Mouse (Mus musculus): Measurements from ENCODE around the gene Asb11. TPM values are rescaled to one million over a fixed set of nuclear protein-coding genes. Genes with fewer than 3 reads are reported as not detected.

Asb11 gene
- total and polyA plus RNA-seq, 3 experiments, result 2.5 to 3.2 TPM; not detected in 1

DNA sequence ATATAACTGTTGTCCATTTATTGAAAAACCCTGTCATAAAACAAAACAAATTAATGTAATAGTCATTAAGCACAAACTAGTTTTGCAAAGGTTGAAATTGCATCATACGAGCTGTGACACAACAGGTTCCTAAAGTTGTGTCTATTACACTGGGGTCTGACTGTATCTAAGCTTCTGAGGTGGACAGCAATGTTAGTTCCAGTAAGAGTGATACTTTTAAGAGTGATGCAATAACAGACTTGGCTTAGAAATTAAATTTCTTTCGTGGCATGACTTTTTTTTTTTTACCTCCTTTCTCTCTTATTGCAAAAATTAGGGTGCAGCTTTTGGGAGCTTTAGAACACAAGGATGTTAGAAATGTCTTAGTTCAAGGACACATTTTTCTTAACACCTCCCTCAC is 8.6 kb upstream of the Asb11 start:
- DNase-seq (ENCODE audit: low read depth, low spot score), result no peak
- peaks cover 47 to 73% of the 10 kb centered on the region in 2 experiments for H3K36me3 ChIP-seq (ENCODE audit: control insufficient read depth in 1 of 2, insufficient read depth in 2 of 2, low read length in 2 of 2)

DNA sequence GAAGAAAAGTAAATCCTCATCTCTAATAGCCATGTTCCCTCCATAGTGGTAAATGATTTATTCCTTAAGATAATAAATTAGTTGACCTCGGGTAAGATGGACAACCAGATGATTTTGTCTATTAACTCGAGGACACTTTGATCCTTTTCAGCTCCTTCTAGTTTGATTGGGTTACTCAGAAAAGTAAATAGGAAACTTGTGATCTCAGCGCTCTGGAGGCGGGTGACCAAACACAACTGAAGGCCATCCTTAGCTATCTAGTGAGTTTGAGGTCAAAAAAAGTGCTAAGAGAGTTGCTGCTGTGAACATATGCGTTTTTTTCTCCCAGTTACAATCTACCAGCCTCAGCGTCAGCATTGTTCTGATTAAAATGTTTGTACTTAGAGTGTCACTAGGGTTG is 6.2 kb upstream of the Asb11 start:
- Histone ChIP-seq H3K79me2 (ENCODE audit: control insufficient read depth, insufficient read depth, low read length, poor library complexity) (no peaks in the 10 kb centered on the region), H3K27ac (ENCODE audit: control insufficient read depth, low read depth, low read length) (no peak overlapping the region), H3K36me3 (ENCODE audit: control insufficient read depth in 1 of 2, insufficient read depth in 2 of 2, low read length in 2 of 2) (peaks cover 28 to 59% of the 10 kb centered on the region in 2 experiments), H3K27me3 (ENCODE audit: control insufficient read depth in 1 of 2, insufficient read depth in 2 of 2, low read length in 2 of 2) (no peaks in the 10 kb centered on the region), H3K4me3 (ENCODE audit: control insufficient read depth in 1 of 2, insufficient read depth in 1 of 2, low read depth in 2 of 2, low read length in 2 of 2) (no peak overlapping the region), H3K9ac (ENCODE audit: control insufficient read depth, low read depth, low read length, poor library complexity, severe bottlenecking) (no peak overlapping the region), H3K4me1 (ENCODE audit: control insufficient read depth in 1 of 2, insufficient read depth in 2 of 2, low read length in 2 of 2) (peaks cover 11 to 48% of the 10 kb centered on the region in 2 experiments; a peak in 3 of 4 replicates), H3K9me3 (replicated peaks; ENCODE audit: insufficient read depth, low read length) (no peaks in the 10 kb centered on the region)
- no peak for TF ChIP-seq TBP (IDR thresholded peaks at IDR 0.05; ENCODE audit: low read depth, low read length)
- TF ChIP-seq MXI1 (IDR thresholded peaks at IDR 0.05; ENCODE audit: low read depth, low read length), result no peak
- TF ChIP-seq CHD2 (IDR thresholded peaks at IDR 0.05; ENCODE audit: low read length), result no peak
- TF ChIP-seq UBTF (IDR thresholded peaks at IDR 0.05; ENCODE audit: borderline replicate concordance, insufficient read depth, low read depth, low read length), result no peak
- TF ChIP-seq HCFC1 (IDR thresholded peaks at IDR 0.05; ENCODE audit: low read depth, low read length), result no peak
- TF ChIP-seq TCF12 (IDR thresholded peaks at IDR 0.05; ENCODE audit: low read depth, low read length), result no peak
- TF ChIP-seq MEF2A (IDR thresholded peaks at IDR 0.05; ENCODE audit: extremely low read depth, insufficient replicate concordance, low read depth, low read length, poor library complexity, severe bottlenecking), result no peak
- TF ChIP-seq ZNF384 (IDR thresholded peaks at IDR 0.05; ENCODE audit: low read depth, low read length), result no peak
- DNase-seq (ENCODE audit: low read depth, low spot score), result no peak

More for the DNA sequence above, 8.6 kb upstream of the Asb11 start:
- peak overlapping the region in 1 of 2 experiments; percentile 35; a peak in 1 of 4 replicates for H3K4me3 ChIP-seq (ENCODE audit: control insufficient read depth in 1 of 2, insufficient read depth in 1 of 2, low read depth in 2 of 2, low read length in 2 of 2)
- peaks cover 26 to 61% of the 10 kb centered on the region in 2 experiments for H3K4me1 ChIP-seq (ENCODE audit: control insufficient read depth in 1 of 2, insufficient read depth in 2 of 2, low read length in 2 of 2)
- TF ChIP-seq CHD2 (IDR thresholded peaks at IDR 0.05; ENCODE audit: low read length) (no peak), TCF12 (IDR thresholded peaks at IDR 0.05; ENCODE audit: low read depth, low read length) (peak; percentile 50; the same call in 1 of the 2 replicates), TAL1 (IDR thresholded peaks at IDR 0.05; ENCODE audit: low read length) (no peak), TBP (IDR thresholded peaks at IDR 0.05; ENCODE audit: low read depth, low read length) (no peak), USF1 (IDR thresholded peaks at IDR 0.05; ENCODE audit: low read depth, low read length) (no peak), CTCF (IDR thresholded peaks at IDR 0.05 in 2 of 3, conservative IDR thresholded peaks at IDR 0.05 in 1 of 3; ENCODE audit: control insufficient read depth in 1 of 3, insufficient read depth in 1 of 3, low read depth in 2 of 3, low read length in 3 of 3, poor library complexity in 1 of 3, severe bottlenecking in 1 of 3) (no peak), ZNF384 (IDR thresholded peaks at IDR 0.05; ENCODE audit: low read depth, low read length) (peak; percentile 66; the same call in 1 of the 2 replicates), ETS1 (IDR thresholded peaks at IDR 0.05; ENCODE audit: low read depth, low read length) (peak; percentile 45; the same call in 1 of the 2 replicates), MAZ (IDR thresholded peaks at IDR 0.05; ENCODE audit: low read depth, low read length) (no peak), KAT2A (conservative IDR thresholded peaks at IDR 0.05; ENCODE audit: low read depth, low read length) (0 out of 2 replicates have a peak, but pooled peaks have one; percentile 13), POLR2AphosphoS2 (IDR thresholded peaks at IDR 0.05; ENCODE audit: low read length) (no peak), USF2 (IDR thresholded peaks at IDR 0.05; ENCODE audit: borderline replicate concordance in 1 of 2, insufficient read depth in 1 of 2, low read depth in 1 of 2, low read length in 2 of 2) (no peak), EP300 (IDR thresholded peaks at IDR 0.05; ENCODE audit: low read depth in 1 of 2, low read length in 2 of 2) (peak in 1 of 2 experiments; percentile 76; a peak in 1 of 4 replicates)
- no peaks in the 10 kb centered on the region for H3K27me3 ChIP-seq (ENCODE audit: control insufficient read depth in 1 of 2, insufficient read depth in 2 of 2, low read length in 2 of 2)
- no peak overlapping the region; the same call in 1 of the 2 replicates for H3K9ac ChIP-seq (ENCODE audit: control insufficient read depth, low read depth, low read length, poor library complexity, severe bottlenecking)
- no peaks in the 10 kb centered on the region for H3K9me3 ChIP-seq (replicated peaks; ENCODE audit: insufficient read depth, low read length)
- H3K79me2 ChIP-seq (ENCODE audit: control insufficient read depth, insufficient read depth, low read length, poor library complexity), result no peaks in the 10 kb centered on the region; the same call in 1 of the 2 replicates
- peak overlapping the region; percentile 24; the same call in 1 of the 2 replicates for H3K27ac ChIP-seq (ENCODE audit: control insufficient read depth, low read depth, low read length)
